Mouse (Mus musculus): ENCODE data around the gene Gm12185.
"Not testable (repeated sequence)": the region's sequence is repeated elsewhere in the genome, so short reads cannot be mapped to it uniquely, and the experiment has no call there.

Gm12185 gene

DNA sequence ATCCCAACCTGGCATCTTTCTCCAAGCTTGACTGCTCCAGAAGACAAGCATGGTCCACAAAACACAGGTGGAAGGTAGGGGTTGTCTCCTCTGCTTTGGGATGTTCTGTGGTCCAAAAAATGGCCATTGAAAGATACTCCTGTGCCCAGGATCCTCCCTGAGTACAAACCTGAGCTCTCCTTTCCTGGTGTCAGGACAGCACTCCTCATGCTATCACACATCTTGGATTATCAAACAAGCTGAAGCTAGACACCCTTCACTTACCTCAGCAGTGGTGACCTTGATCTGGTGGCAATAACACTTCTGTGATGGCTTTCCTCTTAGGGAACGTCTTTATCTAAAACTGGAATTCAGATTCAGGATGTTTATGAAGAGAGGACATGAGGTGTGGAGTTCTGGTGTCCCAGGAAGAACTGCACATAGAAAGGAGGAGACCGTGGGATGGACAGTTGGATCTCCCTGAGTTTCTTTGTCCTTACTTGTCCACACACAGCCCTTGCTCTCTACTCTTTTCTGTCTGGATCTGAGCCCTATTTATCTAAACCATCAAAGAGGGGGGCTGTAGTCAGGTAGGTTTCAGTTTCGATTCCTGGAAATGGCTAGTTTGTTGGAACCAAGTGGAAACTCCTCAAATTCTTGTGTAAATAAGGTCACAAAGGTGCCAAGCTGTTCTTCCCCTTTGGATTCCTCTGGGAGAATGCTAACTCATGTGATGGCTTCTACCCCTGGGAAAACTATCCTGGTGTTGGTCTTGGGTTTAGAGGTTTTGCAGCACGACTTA lies at the start of gene Gm12185:
TSS of gene Gm12185 (minus strand) at position 487 of the 781 bp plus-strand sequence.
- DNase-seq (ENCODE audit: extremely low read depth, low read depth): not testable (repeated sequence)

DNA sequence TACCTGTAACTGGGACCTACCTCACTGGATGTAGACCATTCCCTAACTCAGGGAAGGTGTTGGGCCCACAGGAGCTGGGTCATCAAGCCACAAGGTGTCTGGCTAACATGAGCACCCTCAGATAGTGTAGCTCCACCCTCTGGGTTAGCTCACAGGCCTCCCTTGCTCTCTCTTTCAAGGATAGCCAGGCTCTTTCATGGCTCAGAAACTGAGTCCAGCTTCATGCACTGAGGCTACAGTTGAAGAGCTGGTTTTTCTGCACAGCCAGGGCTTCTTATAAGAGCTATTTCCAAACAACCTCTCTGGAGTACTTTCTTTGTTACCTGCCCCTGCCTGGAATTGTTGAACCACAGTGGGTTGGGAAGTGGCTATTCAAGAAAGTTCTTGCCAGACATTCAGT lies 20.0 kb upstream of the Gm12185 start:
- not testable (repeated sequence) for DNase-seq (ENCODE audit: extremely low read depth, low read depth)

DNA sequence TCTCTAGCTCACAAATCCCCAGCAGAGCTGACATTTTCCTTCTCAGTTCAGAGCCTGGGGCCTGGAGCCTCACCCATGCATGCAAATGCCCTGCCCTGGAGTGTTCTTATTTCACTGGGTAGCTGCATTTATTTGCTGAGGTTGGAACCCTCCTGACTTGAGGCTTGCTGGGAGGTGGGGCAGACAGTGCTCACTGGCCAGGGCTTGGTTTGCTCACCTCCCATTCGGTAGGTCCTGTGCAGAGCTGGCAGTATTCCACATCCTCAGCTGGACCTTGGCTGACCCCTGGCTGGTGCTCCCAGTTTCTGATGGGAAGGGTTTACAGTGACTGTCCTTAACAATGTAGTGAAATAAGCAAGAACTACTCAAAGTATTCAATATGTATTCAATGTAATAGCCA lies 14.8 kb upstream of the Gm12185 start:
- not testable (repeated sequence) for DNase-seq (ENCODE audit: extremely low read depth, low read depth)

DNA sequence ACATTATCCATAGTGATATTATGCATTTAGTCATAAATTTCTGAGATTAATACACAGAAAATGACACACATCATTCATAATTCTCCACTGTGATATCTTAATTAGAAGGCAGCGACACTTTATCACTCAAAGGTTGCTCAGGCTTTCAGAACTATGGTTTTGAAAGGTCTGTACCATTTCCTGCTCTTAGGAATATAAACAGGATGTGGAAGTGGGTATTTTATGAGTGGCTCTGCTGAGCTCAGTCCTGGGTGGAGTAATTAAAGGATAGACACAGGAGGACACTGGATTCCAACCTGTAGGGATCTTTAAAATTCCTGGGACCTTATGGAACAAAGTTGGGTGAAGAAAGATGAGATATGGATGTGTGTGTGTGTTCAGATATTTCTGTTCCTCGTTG lies 14.3 kb upstream of the Gm12185 start:
- not testable (repeated sequence) for DNase-seq (ENCODE audit: extremely low read depth, low read depth)

DNA sequence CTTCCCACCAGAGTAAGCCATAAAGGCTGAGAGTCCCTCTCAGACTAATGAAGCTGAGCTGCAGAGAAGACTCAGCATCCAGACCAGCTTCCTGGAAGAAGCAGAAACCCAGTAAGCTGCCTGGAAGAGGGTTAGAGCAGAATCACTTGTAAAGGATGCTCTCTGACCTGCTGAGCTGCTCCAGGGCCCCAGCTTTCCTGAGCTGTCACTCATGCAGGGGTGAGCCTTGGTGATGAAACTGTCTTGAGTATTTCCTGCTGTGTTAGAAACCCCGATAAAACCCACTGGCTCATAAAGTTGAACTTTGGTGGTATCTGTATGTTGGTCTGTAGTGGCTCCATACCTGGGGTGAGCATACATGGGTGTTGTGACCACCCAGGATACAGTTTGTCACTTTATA lies 8.4 kb upstream of the Gm12185 start:
- DNase-seq (ENCODE audit: extremely low read depth, low read depth): not testable (repeated sequence)

DNA sequence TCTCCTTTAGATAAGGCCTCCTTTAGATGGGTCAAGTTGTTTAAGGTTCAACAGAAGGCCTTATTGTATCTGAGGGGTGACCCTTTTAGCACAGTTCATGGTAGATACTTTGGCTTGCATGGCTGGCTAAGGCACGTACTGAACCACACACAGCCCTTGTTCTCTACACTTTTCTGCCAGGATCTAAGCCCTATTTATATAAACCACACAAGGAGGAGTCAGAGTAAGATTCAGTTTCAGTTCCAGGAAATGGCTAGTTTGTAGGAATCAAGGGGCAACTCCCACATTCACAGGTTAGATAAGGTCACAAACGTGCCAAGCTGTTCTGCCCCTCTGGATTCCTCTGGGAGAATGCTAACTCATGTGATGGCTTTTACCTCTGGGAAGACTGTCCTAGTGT lies 2.0 kb upstream of the Gm12185 start, which contains the start of gene Tgtp1:
TSS of gene Tgtp1 (minus strand) at position 155 of the 400 bp plus-strand sequence.
- not testable (repeated sequence) for DNase-seq (ENCODE audit: extremely low read depth, low read depth)

DNA sequence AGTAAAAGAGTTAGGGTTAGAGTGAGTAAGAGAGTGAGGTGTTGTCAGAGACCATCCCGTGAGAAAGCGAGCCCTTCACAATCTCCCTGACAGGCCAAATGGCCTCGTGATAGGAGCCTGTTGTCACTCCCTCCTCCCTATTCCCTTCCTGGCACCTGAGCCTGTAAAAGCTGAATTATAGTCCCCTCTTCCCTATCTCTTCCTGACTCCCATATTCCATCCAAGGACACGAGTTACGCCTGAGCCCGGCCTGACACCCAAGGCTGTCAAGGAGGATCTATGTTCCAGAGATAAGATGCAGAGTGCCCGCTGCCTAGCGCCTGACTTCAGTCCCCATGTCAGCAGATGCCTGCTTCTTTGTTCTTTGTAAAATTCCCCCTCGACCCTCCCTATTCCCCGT lies 1.3 kb upstream of the Gm12185 start:
- DNase-seq (ENCODE audit: extremely low read depth, low read depth): not testable (repeated sequence)

DNA sequence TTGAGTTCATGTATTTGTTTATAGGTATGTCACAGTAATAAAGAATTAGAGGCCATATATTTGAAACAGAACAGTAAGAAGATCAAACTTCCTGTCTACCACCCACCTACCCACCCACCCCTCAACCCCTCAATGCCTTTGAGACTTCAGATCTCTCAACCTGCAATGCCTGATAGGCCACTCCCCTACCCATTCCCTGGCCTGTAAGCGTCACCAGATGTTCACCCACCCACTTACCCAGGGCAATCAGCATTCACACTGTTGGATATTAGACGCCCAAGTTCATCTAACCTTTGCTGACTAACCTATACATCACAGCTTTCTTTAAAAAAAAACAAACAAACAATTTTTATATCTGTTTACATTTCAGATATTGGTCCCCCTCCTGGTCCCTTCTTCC lies 2.0 kb downstream of the Gm12185 start:
- not testable (repeated sequence) for DNase-seq (ENCODE audit: extremely low read depth, low read depth)

DNA sequence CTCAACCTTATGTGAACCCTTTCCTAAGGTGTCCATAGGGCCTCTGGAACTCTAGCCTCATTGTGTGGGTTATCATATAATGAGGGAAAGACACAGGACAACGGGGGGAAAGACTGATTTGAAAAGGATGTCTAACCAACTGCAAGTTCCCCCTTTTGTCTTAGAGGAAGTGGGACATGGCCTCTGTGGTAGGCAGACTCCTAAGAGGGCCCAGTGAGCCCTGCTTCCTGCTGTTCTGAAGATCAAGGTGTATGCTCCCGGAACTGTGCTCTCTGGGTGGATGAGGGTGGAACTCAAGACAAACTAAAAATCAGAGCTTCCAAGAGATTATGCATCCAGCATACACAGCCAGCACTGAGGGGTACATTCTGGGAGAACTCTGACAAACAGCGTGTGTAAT lies 3.8 kb downstream of the Gm12185 start:
- DNase-seq (ENCODE audit: extremely low read depth, low read depth): not testable (repeated sequence)

DNA sequence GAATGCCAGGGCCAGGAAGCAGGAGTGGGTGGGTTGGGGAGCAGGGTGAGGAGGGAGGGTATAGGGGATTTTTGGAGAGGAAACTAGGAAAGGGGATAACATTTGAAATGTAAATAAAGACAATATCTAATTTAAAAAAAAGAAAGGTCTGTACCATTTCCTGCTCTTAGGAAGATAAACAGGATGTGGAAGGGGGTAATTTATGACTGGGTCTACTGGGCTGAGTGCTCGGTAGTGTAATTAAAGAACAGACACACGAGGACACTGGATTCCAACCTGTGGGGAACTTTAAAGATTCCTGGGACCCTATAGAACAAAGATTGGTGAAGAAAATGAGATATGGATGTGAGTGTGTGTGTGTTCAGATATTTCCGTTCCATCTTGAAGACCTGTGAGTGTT lies 9.2 kb downstream of the Gm12185 start:
- DNase-seq (ENCODE audit: extremely low read depth, low read depth): not testable (repeated sequence)

DNA sequence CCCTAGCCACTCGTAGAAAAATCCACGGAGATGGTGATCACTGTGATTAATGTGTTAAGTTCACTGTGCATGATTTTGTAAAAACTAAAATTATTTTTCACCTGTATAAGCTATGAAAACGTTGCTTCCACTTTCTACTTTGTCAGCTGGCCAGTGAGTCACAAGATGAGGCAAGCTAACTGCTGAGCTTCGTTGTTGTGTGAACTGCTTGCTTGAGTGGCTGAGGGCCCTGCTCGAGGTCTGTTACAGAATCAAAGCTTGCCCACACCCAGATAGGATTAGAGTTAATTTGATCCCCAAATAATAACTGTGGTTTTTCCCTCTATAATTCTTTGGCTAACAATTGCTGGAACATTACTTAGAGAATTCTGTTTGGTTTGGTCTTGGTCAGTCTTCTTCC lies 12.0 kb downstream of the Gm12185 start:
- not testable (repeated sequence) for DNase-seq (ENCODE audit: extremely low read depth, low read depth)

DNA sequence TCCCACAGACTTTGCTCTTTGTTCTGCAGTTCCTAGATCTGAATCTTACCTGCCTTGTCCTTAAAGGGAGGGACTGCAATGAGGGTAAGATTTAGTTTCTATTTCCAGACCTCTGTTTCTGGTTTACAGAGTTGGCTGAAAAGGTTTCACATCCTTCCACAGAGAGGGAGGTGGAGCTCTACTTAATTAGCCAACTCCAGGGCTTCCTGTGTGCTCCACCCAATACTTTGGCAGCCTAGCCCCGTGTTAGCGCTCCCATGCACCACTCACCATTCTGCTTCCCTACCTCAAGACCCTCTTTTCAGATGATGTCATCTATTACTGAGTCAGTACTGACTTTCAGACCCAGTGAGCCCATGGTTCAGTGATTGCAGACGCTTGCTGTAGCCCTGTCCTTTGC lies 12.8 kb downstream of the Gm12185 start, which contains the start of gene 9930111J21Rik1:
TSS of gene 9930111J21Rik1 (minus strand) at position 148 of the 400 bp plus-strand sequence.
- DNase-seq (ENCODE audit: extremely low read depth, low read depth): not testable (repeated sequence)

DNA sequence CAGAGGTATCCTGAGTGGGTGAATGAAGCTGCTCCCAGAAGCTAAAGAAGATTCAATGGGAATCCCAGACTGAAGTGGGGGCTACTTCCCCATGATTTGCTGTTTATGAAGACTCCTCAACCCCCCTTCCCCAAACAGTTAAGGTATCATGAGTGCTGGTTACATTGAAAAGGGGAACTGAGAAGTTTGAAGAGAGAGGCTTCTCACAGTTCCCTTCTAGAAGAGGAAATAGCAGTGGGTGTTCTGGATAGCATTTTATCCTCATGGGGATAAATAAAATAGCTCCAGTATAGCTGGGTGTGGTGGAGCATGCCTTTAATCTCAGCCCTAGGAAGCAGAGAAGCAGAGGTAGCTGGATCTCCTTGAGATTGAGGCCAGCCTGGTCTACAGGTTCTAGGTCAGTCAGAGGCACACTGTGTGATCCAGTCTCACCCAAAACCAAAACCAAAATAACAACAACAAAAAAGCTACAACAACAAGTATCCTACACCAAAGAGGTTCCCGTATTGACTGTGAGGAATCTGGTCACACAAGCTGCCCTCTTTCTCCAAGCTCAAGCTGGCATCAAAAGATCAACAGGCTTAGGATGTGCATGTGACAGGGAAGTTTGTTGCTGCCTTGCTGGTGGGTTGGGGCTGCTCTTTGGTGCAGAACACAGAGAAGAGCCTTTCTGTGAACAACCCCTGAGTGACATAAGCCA lies 13.6 kb downstream of the Gm12185 start, which contains the start of gene Olfr56:
TSS of gene Olfr56 (plus strand) at position 650 of the 700 bp plus-strand sequence.
- DNase-seq (ENCODE audit: extremely low read depth, low read depth): not testable (repeated sequence)

DNA sequence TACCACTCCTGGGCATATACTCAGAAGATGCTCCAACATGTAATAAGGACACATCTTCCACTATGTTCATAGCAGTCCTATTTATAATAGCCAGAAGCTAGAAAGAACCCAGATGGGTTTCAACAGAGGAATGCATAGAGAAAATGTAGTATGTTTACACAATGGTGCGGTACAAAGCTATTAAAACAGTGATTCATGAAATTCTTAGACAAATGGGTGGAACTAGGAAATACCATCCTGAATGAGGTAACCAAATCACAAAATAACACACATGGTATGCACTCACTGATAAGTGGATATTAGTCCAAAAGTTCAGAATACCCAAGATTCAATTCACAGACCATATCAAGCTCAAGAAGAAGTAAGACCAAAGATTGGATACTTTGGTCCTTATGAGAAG lies 17.3 kb downstream of the Gm12185 start:
- not testable (repeated sequence) for DNase-seq (ENCODE audit: extremely low read depth, low read depth)

DNA sequence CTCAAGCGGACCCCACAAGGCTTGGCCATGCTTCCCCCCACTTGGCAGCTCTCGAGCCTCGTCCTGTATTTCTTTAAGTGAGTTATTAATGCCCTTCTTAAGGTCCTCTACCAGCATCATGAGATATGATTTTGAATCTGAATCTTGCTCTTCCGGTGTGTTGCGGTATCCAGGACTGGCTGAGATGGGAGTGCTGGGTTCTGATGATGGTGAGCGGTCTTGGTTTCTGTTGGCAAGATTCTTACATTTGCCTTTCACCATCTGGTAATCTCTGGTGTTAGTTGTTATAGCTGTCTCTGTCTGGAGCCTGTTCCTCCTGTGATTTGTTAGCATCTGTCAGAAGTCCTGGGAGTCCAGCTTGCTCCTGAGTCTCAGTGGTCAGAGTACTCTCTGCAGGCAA lies 45.9 kb downstream of the Gm12185 start, which contains the start of gene Psme2b:
TSS of gene Psme2b (minus strand) at position 101 of the 400 bp plus-strand sequence.
- not testable (repeated sequence) for DNase-seq (ENCODE audit: extremely low read depth, low read depth)

DNA sequence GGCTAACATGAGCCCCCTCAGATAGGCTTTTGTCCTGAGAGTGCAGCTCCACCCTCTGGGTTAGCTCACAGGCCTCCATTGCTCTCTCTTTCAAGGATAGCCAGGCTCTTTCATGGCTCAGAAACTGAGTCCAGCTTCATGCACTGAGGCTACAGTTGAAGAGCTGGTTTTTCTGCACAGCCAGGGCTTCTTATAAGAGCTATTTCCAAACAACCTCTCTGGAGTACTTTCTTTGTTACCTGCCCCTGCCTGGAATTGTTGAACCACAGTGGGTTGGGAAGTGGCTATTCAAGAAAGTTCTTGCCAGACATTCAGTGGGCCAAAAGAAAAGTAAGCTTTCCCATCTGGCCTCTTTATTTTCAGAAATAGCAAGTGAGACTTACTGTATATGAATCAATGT lies 52.7 kb downstream of the Gm12185 start:
- DNase-seq (ENCODE audit: extremely low read depth, low read depth): not testable (repeated sequence)

DNA sequence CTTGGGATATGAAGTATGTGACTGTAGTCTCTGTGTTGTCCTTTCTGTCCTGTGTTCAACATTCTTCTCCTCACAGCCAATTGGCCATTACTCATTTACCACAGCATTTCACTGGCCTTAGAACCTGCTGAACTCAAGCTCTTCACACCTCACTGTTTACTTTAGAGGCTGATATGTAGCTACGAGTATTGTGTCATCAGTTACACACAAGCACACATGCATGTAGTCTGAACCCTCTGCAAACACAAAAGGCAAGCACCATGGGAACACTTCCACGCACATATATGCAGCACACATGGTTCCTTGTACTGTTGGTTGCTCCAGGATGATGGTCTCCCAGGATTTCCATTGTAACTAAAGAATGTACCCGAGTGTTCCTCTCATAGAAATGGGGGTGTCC lies 56.7 kb downstream of the Gm12185 start:
- not testable (repeated sequence) for DNase-seq (ENCODE audit: extremely low read depth, low read depth)

DNA sequence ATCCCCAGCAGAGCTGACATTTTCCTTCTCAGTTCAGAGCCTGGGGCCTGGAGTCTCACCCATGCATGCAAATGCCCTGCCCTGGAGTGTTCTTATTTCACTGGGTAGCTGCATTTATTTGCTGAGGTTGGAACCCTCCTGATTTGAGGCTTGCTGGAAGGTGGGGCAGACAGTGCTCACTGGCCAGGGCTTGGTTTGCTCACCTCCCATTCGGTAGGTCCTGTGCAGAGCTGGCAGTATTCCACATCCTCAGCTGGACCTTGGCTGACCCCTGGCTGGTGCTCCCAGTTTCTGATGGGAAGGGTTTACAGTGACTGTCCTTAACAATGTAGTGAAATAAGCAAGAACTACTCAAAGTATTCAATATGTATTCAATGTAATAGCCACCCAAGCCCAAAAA lies 58.1 kb downstream of the Gm12185 start:
- DNase-seq (ENCODE audit: extremely low read depth, low read depth): not testable (repeated sequence)

DNA sequence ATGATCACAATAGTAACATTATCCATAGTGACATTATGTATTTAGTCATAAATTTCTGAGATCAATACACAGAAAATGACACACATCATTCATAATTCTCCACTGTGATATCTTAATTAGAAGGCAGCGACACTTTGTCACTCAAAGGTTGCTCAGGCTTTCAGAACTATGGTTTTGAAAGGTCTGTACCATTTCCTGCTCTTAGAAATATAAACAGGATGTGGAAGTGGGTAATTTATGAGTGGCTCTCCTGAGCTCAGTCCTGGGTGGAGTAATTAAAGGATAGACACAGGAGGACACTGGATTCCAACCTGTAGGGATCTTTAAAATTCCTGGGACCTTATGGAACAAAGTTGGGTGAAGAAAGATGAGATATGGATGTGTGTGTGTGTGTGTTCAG lies 58.6 kb downstream of the Gm12185 start:
- not testable (repeated sequence) for DNase-seq (ENCODE audit: extremely low read depth, low read depth)

DNA sequence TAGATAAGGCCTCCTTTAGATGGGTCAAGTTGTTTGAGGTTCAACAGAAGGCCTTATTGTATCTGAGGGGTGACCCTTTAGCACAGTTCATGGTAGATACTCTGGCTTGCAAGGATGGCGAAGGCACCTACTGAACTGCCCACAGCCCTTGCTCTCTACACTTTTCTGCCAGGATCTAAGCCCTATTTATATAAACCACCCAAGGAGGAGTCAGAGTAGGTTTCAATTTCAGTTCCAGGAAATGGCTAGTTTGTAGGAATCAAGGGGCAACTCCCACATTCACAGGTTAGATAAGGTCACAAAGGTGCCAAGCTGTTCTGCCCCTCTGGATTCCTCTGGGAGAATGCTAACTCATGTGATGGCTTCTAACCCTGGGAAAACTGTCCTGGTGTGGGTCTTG lies 64.0 kb downstream of the Gm12185 start:
- not testable (repeated sequence) for DNase-seq (ENCODE audit: extremely low read depth, low read depth)

DNA sequence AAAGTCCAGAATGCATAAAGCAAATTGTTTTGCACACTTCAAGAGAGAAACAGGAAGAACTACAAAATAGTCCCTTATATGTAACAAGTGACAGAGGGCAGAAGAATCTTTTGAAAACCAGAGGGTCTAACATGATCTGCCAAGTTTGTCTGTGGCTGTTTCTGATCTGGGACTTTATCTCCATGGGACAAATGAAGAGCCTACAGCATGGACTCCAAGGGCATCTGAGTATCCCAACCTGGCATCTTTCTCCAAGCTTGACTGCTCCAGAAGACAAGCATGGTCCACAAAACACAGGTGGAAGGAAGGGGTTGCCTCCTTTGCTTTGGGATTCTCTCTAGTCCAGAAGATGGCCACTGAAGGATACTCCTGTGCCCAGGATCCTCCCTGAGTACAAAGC lies 65.6 kb downstream of the Gm12185 start:
- DNase-seq (ENCODE audit: extremely low read depth, low read depth): not testable (repeated sequence)

DNA sequence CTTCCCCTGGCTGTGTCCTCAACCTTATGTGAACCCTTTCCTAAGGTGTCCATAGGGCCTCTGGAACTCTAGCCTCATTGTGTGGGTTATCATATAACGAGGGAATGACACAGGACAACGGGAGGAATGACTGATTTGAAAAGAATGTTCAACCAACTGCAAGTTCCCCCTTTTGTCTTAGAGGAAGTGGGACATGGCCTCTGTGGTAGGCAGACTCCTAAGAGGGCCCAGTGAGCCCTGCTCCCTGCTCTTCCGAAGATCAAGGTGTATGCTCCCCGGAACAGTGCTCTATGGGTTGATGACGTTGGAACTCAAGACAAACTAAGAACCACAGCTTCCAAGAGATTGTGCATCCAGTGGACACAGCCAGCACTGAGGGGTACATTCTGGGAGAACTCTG lies 68.2 kb downstream of the Gm12185 start:
- not testable (repeated sequence) for DNase-seq (ENCODE audit: extremely low read depth, low read depth)

Data from MEL-GATA-1-ER (cell line).